In the genomic region with DNA sequence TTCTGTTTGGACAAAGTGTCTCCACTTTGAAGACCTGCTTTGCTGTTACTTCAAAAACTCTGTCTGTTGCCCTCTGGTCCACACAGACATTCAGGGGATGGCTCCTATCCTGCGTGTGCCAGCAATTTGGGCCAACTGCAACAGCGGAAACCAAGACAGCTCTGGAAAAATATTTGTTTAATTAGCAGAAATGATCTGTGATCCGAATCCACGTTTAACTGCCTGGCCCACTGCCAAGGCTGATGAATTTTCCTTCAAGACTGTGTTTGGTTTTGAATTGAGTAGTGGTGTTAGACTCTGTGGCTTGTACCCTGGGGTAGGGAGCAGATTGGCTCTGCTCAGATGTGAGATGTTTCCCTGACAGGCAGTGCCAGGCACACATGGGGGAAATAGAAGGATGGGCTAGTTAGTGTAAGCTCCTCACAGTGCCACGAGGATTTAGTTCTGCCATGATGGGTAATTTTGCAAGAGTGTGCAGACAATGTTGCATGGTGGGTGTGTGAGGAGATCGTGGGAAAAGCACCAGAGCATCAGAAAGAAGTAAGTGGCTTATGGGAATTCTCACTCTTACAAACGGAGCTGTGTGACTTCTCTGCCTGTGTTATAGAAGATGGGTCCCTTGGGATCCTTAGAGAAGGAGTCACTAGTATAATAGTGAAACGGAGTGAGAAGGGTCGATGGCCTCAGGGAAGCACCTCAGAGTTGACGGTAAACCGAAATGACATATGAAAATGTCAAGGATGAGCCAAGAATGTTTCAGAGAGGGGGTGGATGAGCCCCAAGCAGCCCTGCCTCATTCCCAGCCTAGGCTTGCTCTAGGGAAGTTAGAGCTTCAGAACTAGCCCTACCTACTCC, we compare ENCODE assay signal across 9 mouse cellular contexts. TPM values are rescaled to one million over a fixed set of nuclear protein-coding genes. Genes with fewer than 3 reads are reported as not detected.
DNase-seq lines count a peak whose midpoint lies in the region; ATAC-seq lines count a peak whose summit lies in the region.
"Had no signal": no experiment of that assay in that cellular context is flagged by ENCODE, and none has a peak within 500 bp of the region (broad histone marks: within the 10 kb centered on the region; RNA-seq: fewer than 3 reads in every experiment).

No protein-coding gene starts in this region.

- peak; percentile 15 for DNase-seq in layer of hippocampus, adult 11-12 months (ENCODE audit: low spot score)
- DNase-seq in layer of hippocampus, adult 9-10 months (ENCODE audit: low spot score), result no peak
- DNase-seq in brain, adult 2 months (ENCODE audit: low read depth, low spot score), result peak; percentile 20
- DNase-seq in left cerebral cortex, postnatal 25 days (ENCODE audit: low spot score in 2 of 2), result peak; percentile 30 to 60
- DNase-seq in right cerebral cortex, postnatal 10 days (ENCODE audit: low spot score in 2 of 2), result peak; percentile 48 to 58
- no peak for DNase-seq in cerebellum, adult 11 months
- no peak for DNase-seq in spleen, postnatal 10 days (ENCODE audit: low spot score in 2 of 2)

- no peaks in the 10 kb centered on the region for H3K9me3 ChIP-seq in heart, embryonic 13.5 days

- intact Hi-C loops in left cerebral cortex, postnatal 25 days (cut with DNase I), result loop anchor here (5.0 kb wide), 1 partner anchor 103 kb away; no protein-coding TSS in a partner anchor

- no peak overlapping the region for H3K4me3 ChIP-seq in heart, embryonic 13.5 days
- H3K4me3 ChIP-seq: heart, adult 2 months had no signal

- no peak for ATAC-seq in heart, embryonic 13.5 days (ENCODE audit: extremely low read depth, insufficient number of reproducible peaks, low FRiP score, low TSS enrichment)

- H3K4me2 ChIP-seq in heart, embryonic 13.5 days, result no peak overlapping the region

- peaks cover 13% of the 10 kb centered on the region for H3K4me1 ChIP-seq in heart, embryonic 13.5 days

- no peaks in the 10 kb centered on the region for H3K36me3 ChIP-seq in heart, embryonic 13.5 days

- H3K27ac ChIP-seq in heart, embryonic 13.5 days (replicated peaks), result peak overlapping the region; percentile 50
- H3K27ac ChIP-seq: heart, adult 2 months had no signal

- no peaks in the 10 kb centered on the region for H3K27me3 ChIP-seq in heart, embryonic 13.5 days (replicated peaks)

- no peak overlapping the region for H3K9ac ChIP-seq in heart, embryonic 13.5 days

- WGBS in heart, embryonic 13.5 days, result 62% methylated on average over 11 of the region's 11 CpGs

RNA-seq across cellular contexts. Expression of a gene that starts 33.7 kb away (rescaled TPM):
- polyA plus RNA-seq in heart, embryonic 13.5 days (2015; fragmentation: Nextera tagmentation; extraction: Ambion mirVana), result not detected in 2 replicates
- not detected for total RNA-seq in left cerebral cortex, postnatal 25 days (2021)
- total RNA-seq: heart, adult 2 months had no signal

Comparison
In these comparisons a context has a peak if more than half of its experiments do, and no peak if none do; other contexts are left out.
1. DNase-seq: peak in layer of hippocampus, adult 11-12 months (single experiment), brain, adult 2 months (single experiment), left cerebral cortex, postnatal 25 days (2 of 2) and right cerebral cortex, postnatal 10 days (2 of 2); none in layer of hippocampus, adult 9-10 months (single experiment), cerebellum, adult 11 months (single experiment) and spleen, postnatal 10 days (0 of 2).